Mouse (Mus musculus) cerebellum, adult 2 months (tissue): Measurements from ENCODE around the gene Fchsd2.

Experiments used
- CTCF ChIP-seq: fragments of 200-500 bp; IDR thresholded peaks from 2 replicates; pipeline ENCODE4 v1.5.1; 2011; ENCODE audit warnings: low read depth, mild to moderate bottlenecking, control low read depth, low read length, moderate library complexity, borderline replicate concordance; ENCODE audit not compliant: insufficient read depth
- POLR2A ChIP-seq: fragments of 200-500 bp; IDR thresholded peaks from 2 replicates; pipeline ENCODE4 v1.6.1; 2011; ENCODE audit warnings: low read length, control low read depth, borderline replicate concordance; ENCODE audit not compliant: insufficient read depth

DNA sequence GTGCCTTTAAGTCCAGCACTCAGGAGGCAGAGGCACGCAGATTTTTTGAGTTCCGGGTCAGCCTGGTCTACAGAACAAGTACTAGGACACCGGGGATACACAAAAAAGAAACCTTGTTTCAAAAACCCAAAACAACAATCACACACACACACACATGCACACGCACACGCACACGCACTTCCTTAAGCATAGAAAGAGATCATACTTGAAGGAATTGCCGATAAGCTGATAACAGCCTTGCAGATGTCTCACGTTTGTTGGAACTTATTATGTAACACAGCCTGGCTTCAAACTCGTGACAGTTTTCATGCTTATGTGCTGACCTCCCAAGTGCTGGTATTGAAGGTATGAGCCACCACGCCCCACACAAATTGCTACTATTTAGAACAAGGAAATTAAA lies 29.1 kb upstream of the Fchsd2 start:
- TF ChIP-seq CTCF, result no peak
- TF ChIP-seq POLR2A, result no peak
